Mouse (Mus musculus): Measurements from ENCODE around the gene Samd10. TPM values are rescaled to one million over a fixed set of nuclear protein-coding genes. Genes with fewer than 3 reads are reported as not detected.

Samd10 gene
- polyA plus RNA-seq, 1 experiment = 23.4 TPM

Other genes with a start within 250 kb of the Samd10 start
- gene Zgpat, start 234.3 kb downstream of the Samd10 start, polyA plus RNA-seq (2012; rRNA removed) = 16.7 and 26.7 TPM in 2 replicates
- gene Arfrp1, start 233.8 kb downstream of the Samd10 start, polyA plus RNA-seq (2012; rRNA removed) = 29.3 and 29.6 TPM in 2 replicates
- 37.6 and 48.7 TPM in 2 replicates for gene Lime1, start 219.1 kb downstream of the Samd10 start, polyA plus RNA-seq (2012; rRNA removed)
- gene Zbtb46, start 139.8 kb downstream of the Samd10 start, polyA plus RNA-seq (2012; rRNA removed) = 1.6 and 1.7 TPM in 2 replicates
- gene Abhd16b, start 106.0 kb downstream of the Samd10 start, polyA plus RNA-seq (2012; rRNA removed) = 0.05 and 0.11 TPM in 2 replicates
- 26.8 and 28.8 TPM in 2 replicates for gene Tpd52l2, start 102.1 kb downstream of the Samd10 start, polyA plus RNA-seq (2012; rRNA removed)
- gene Dnajc5, start 78.7 kb downstream of the Samd10 start, polyA plus RNA-seq (2012; rRNA removed) = 38.0 and 53.9 TPM in 2 replicates
- gene Uckl1, start 14.3 kb downstream of the Samd10 start, polyA plus RNA-seq (2012; rRNA removed) = 132 and 189 TPM in 2 replicates
- 12.2 and 16.0 TPM in 2 replicates for gene Prpf6, start 7.3 kb downstream of the Samd10 start, polyA plus RNA-seq (2012; rRNA removed)
- gene Zfp512b, start 6.4 kb downstream of the Samd10 start, polyA plus RNA-seq (2012; rRNA removed) = 8.9 and 18.8 TPM in 2 replicates
- gene Gm29797, start 57.8 kb upstream of the Samd10 start, polyA plus RNA-seq (2012; rRNA removed) = 0.20 and 0.33 TPM in 2 replicates
- 14.3 and 18.2 TPM in 2 replicates for gene Sox18, start 72.4 kb upstream of the Samd10 start, polyA plus RNA-seq (2012; rRNA removed)
- 4.5 and 5.0 TPM in 2 replicates for gene Tcea2, start 81.1 kb upstream of the Samd10 start, polyA plus RNA-seq (2012; rRNA removed)
- gene Rgs19, start 94.8 kb upstream of the Samd10 start, polyA plus RNA-seq (2012; rRNA removed) = 25.9 and 29.2 TPM in 2 replicates
- not detected in 2 replicates for gene Lkaaear1, start 99.2 kb upstream of the Samd10 start, polyA plus RNA-seq (2012; rRNA removed)
- gene Oprl1, start 115.8 kb upstream of the Samd10 start, polyA plus RNA-seq (2012; rRNA removed) = 0.27 and 0.41 TPM in 2 replicates
- gene Myt1, start 164.1 kb upstream of the Samd10 start, polyA plus RNA-seq (2012; rRNA removed) = 0.60 and 0.67 TPM in 2 replicates
- gene Pcmtd2, start 238.6 kb upstream of the Samd10 start, polyA plus RNA-seq (2012; rRNA removed) = 11.0 and 20.2 TPM in 2 replicates